Mouse (Mus musculus): Measurements from ENCODE around the gene Mettl17. TPM values are rescaled to one million over a fixed set of nuclear protein-coding genes. Genes with fewer than 3 reads are reported as not detected.
"Not testable (repeated sequence)": the region's sequence is repeated elsewhere in the genome, so short reads cannot be mapped to it uniquely, and the experiment has no call there.

The Mettl17 gene
- polyA plus RNA-seq, 1 experiment from 2014 or later = 76.0 TPM

GRCm38 (mm10) chr14:51921759-51922570 is 37.3 kb downstream of the Mettl17 start:
- H3K4me3 ChIP-seq (replicated peaks; ENCODE audit: low read length) = no peak overlapping the region
- peak; percentile 64; the same call in 1 of the 2 replicates for ATAC-seq (ENCODE audit: low FRiP score)
- H3K4me2 ChIP-seq (replicated peaks) = no peak overlapping the region
- DNase-seq (ENCODE audit: low spot score) = no peak
- H3K27ac ChIP-seq = no peak overlapping the region
- no peaks in the 10 kb centered on the region for H3K4me1 ChIP-seq (replicated peaks; ENCODE audit: control insufficient read depth, insufficient read depth, low read length)
- no peak overlapping the region for H3K9ac ChIP-seq
- H3K9me3 ChIP-seq (ENCODE audit: control insufficient read depth, low read length) = no peaks in the 10 kb centered on the region
- H3K36me3 ChIP-seq (replicated peaks; ENCODE audit: control insufficient read depth, insufficient read depth) = no peaks in the 10 kb centered on the region
- no peaks in the 10 kb centered on the region for H3K27me3 ChIP-seq (ENCODE audit: control insufficient read depth, insufficient read depth, low read length)
- 77% methylated on average over 16 of the region's 16 CpGs for WGBS

DNA sequence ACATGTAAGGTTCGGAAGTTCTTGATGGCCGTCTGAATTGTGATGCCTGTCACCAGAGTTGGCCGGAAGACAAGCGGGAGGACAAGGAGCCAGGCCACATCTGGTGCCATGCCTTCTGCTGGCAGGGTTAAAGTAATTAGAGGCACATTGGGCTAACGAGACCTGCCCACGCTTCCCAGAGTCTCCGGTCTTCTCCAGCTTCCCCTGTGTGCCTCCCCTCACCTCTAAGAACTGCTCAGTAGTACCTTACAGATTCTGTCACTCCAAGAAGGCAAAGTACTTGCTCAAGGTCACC is 37.9 kb downstream of the Mettl17 start, which contains the start of gene Rnase13:
TSS of gene Rnase13 (minus strand) at position 203 of the 295 bp plus-strand sequence.
- H3K4me1 ChIP-seq (replicated peaks; ENCODE audit: control insufficient read depth, insufficient read depth, low read length) = no peaks in the 10 kb centered on the region
- H3K4me2 ChIP-seq (replicated peaks) = no peak within 1 kb of the TSS
- no peaks in the 10 kb centered on the region for H3K36me3 ChIP-seq (replicated peaks; ENCODE audit: control insufficient read depth, insufficient read depth)
- DNase-seq (ENCODE audit: low spot score) (no peak), ATAC-seq (ENCODE audit: low FRiP score) (no peak)
- no peak within 1 kb of the TSS for H3K9ac ChIP-seq
- 79% methylated on average over 7 of the region's 7 CpGs for WGBS
- no peak within 1 kb of the TSS for H3K27ac ChIP-seq
- no peaks in the 10 kb centered on the region for H3K9me3 ChIP-seq (ENCODE audit: control insufficient read depth, low read length)
- H3K27me3 ChIP-seq (ENCODE audit: control insufficient read depth, insufficient read depth, low read length) = no peaks in the 10 kb centered on the region
- H3K4me3 ChIP-seq (replicated peaks; ENCODE audit: low read length) = no peak within 1 kb of the TSS

GRCm38 (mm10) chr14:51922910-51923309 is 38.3 kb downstream of the Mettl17 start:
- H3K4me1 ChIP-seq (replicated peaks; ENCODE audit: control insufficient read depth, insufficient read depth, low read length) = no peaks in the 10 kb centered on the region
- H3K9ac ChIP-seq = no peak overlapping the region
- no peak overlapping the region for H3K4me2 ChIP-seq (replicated peaks)
- no peaks in the 10 kb centered on the region for H3K9me3 ChIP-seq (ENCODE audit: control insufficient read depth, low read length)
- H3K27me3 ChIP-seq (ENCODE audit: control insufficient read depth, insufficient read depth, low read length) = no peaks in the 10 kb centered on the region
- no peak overlapping the region for H3K27ac ChIP-seq
- H3K36me3 ChIP-seq (replicated peaks; ENCODE audit: control insufficient read depth, insufficient read depth) = no peaks in the 10 kb centered on the region
- WGBS = 92% methylated on average over 2 of the region's 2 CpGs
- ATAC-seq (ENCODE audit: low FRiP score) = no peak
- no peak overlapping the region for H3K4me3 ChIP-seq (replicated peaks; ENCODE audit: low read length)
- no peak for DNase-seq (ENCODE audit: low spot score)

DNA sequence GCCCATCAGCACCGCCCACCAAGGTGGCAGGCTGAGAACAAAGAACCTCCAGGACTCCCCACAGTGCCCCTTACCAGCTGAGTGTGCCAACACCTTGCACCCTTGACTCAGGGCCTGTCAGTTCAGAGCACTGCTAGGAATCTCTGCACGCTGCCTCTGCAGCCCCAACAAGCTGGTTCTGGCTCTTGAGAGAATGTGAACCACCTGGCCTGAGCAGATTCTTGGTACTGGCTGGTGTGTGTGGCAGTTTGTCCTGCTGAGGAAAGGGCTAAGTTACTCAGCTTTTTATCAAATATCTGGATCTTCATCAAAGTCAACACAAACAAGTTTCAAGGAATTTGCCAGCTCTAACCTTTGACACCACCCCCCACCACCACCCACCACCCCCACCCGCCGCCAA is 38.9 kb downstream of the Mettl17 start:
- WGBS = 87% methylated on average over 4 of the region's 4 CpGs
- Histone ChIP-seq H3K4me1 (replicated peaks; ENCODE audit: control insufficient read depth, insufficient read depth, low read length) (no peaks in the 10 kb centered on the region), H3K9me3 (ENCODE audit: control insufficient read depth, low read length) (no peaks in the 10 kb centered on the region), H3K4me3 (replicated peaks; ENCODE audit: low read length) (no peak overlapping the region), H3K36me3 (replicated peaks; ENCODE audit: control insufficient read depth, insufficient read depth) (no peaks in the 10 kb centered on the region), H3K27me3 (ENCODE audit: control insufficient read depth, insufficient read depth, low read length) (no peaks in the 10 kb centered on the region), H3K27ac (no peak overlapping the region), H3K4me2 (replicated peaks) (no peak overlapping the region), H3K9ac (no peak overlapping the region)
- DNase-seq (ENCODE audit: low spot score) = no peak
- no peak for ATAC-seq (ENCODE audit: low FRiP score)

GRCm38 (mm10) chr14:51926930-51927329 is 42.3 kb downstream of the Mettl17 start:
- WGBS = 97% methylated on average over 11 of the region's 11 CpGs

DNA sequence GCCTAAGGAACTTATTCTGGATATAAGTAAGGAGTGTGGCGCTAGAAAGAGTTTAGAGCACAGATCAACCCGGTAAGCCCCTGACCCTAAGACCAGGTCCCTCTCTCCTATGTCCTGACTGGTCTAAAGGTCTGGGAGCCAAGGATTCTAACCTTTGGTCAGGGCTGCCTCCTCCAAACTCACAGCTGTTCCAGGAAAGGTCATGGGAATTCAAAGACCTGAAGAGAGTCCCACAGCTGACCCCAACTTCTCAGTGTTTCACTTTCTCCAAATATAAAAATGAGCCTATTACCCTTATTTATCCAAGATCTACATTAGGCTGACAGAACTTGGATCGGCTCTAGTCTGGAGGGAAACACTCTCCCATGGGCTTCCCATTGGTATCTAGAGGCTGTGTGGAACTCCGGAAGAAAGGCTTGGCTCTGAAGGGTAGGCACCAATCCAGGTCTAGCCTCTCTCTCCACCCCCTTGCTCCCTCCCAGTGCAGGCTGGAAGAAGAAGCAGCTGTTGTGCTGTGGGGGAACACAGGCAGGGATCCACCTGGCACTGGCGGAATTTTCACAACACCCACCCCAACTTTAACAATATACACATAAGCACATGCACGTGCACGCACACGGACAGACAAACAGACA is 44.8 kb downstream of the Mettl17 start:
- H3K4me2 ChIP-seq (replicated peaks) = no peak overlapping the region
- H3K9ac ChIP-seq = no peak overlapping the region
- H3K27me3 ChIP-seq (ENCODE audit: control insufficient read depth, insufficient read depth, low read length) = no peaks in the 10 kb centered on the region
- WGBS = 75% methylated on average over 8 of the region's 8 CpGs
- H3K36me3 ChIP-seq (replicated peaks; ENCODE audit: control insufficient read depth, insufficient read depth) = no peaks in the 10 kb centered on the region
- ATAC-seq (ENCODE audit: low FRiP score) (no peak), DNase-seq (ENCODE audit: low spot score) (no peak)
- no peak overlapping the region for H3K4me3 ChIP-seq (replicated peaks; ENCODE audit: low read length)
- no peaks in the 10 kb centered on the region for H3K9me3 ChIP-seq (ENCODE audit: control insufficient read depth, low read length)
- no peak overlapping the region for H3K27ac ChIP-seq
- H3K4me1 ChIP-seq (replicated peaks; ENCODE audit: control insufficient read depth, insufficient read depth, low read length) = no peaks in the 10 kb centered on the region

More at GRCm38 (mm10) chr14:51926930-51927329, 42.3 kb downstream of the Mettl17 start:
- not testable (repeated sequence) for H3K4me1 ChIP-seq (replicated peaks; ENCODE audit: control insufficient read depth, insufficient read depth, low read length); H3K9me3 ChIP-seq (ENCODE audit: control insufficient read depth, low read length); H3K27me3 ChIP-seq (ENCODE audit: control insufficient read depth, insufficient read depth, low read length); H3K4me2 ChIP-seq (replicated peaks); DNase-seq (ENCODE audit: low spot score); ATAC-seq (ENCODE audit: low FRiP score); H3K36me3 ChIP-seq (replicated peaks; ENCODE audit: control insufficient read depth, insufficient read depth); H3K9ac ChIP-seq; H3K27ac ChIP-seq; H3K4me3 ChIP-seq (replicated peaks; ENCODE audit: low read length)

DNA sequence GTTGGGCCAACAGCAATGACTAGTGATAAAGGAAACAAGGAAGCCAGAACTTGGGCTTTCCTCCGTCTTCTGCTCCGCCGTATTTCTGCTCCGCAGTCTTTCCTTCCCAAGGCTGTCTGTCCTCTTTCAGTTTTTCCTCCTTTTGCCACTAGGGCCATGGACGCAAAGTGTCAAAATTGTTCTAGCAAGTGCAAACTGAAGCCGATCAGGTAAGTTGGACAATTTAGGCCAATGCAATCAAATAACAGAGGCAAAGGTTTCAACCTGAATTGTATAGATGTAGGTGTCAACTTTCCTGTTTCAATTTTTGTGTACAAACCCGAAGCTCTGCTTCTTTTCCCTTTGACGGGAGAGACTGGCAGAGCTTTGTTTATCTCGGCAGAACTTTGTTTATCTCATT is 45.3 kb downstream of the Mettl17 start:
- H3K36me3 ChIP-seq (replicated peaks; ENCODE audit: control insufficient read depth, insufficient read depth) = no peaks in the 10 kb centered on the region
- WGBS = 71% methylated on average over 9 of the region's 9 CpGs
- no peak overlapping the region for H3K4me3 ChIP-seq (replicated peaks; ENCODE audit: low read length)
- no peak for ATAC-seq (ENCODE audit: low FRiP score)
- no peak for DNase-seq (ENCODE audit: low spot score)
- H3K9me3 ChIP-seq (ENCODE audit: control insufficient read depth, low read length) = no peaks in the 10 kb centered on the region
- H3K9ac ChIP-seq = no peak overlapping the region
- no peaks in the 10 kb centered on the region for H3K27me3 ChIP-seq (ENCODE audit: control insufficient read depth, insufficient read depth, low read length)
- no peak overlapping the region for H3K4me2 ChIP-seq (replicated peaks)
- H3K4me1 ChIP-seq (replicated peaks; ENCODE audit: control insufficient read depth, insufficient read depth, low read length) = no peaks in the 10 kb centered on the region
- H3K27ac ChIP-seq = no peak overlapping the region

GRCm38 (mm10) chr14:51930824-51931223 is 46.2 kb downstream of the Mettl17 start:
- H3K27ac ChIP-seq = no peak overlapping the region
- ATAC-seq (ENCODE audit: low FRiP score) = peak; percentile 75; the same call in 1 of the 2 replicates
- no peak overlapping the region for H3K4me3 ChIP-seq (replicated peaks; ENCODE audit: low read length)
- no peaks in the 10 kb centered on the region for H3K27me3 ChIP-seq (ENCODE audit: control insufficient read depth, insufficient read depth, low read length)
- H3K36me3 ChIP-seq (replicated peaks; ENCODE audit: control insufficient read depth, insufficient read depth) = no peaks in the 10 kb centered on the region
- H3K4me2 ChIP-seq (replicated peaks) = no peak overlapping the region
- H3K9ac ChIP-seq = no peak overlapping the region
- DNase-seq (ENCODE audit: low spot score) = peak; percentile 72
- no peaks in the 10 kb centered on the region for H3K4me1 ChIP-seq (replicated peaks; ENCODE audit: control insufficient read depth, insufficient read depth, low read length)
- WGBS = 35% methylated on average over 5 of the region's 5 CpGs
- H3K9me3 ChIP-seq (ENCODE audit: control insufficient read depth, low read length) = no peaks in the 10 kb centered on the region

- DNase-seq (ENCODE audit: low spot score) = no peak
- Histone ChIP-seq H3K27ac (no peak overlapping the region), H3K9ac (no peak overlapping the region), H3K4me1 (replicated peaks; ENCODE audit: control insufficient read depth, insufficient read depth, low read length) (no peaks in the 10 kb centered on the region), H3K36me3 (replicated peaks; ENCODE audit: control insufficient read depth, insufficient read depth) (no peaks in the 10 kb centered on the region), H3K4me3 (replicated peaks; ENCODE audit: low read length) (no peak overlapping the region), H3K9me3 (ENCODE audit: control insufficient read depth, low read length) (no peaks in the 10 kb centered on the region), H3K27me3 (ENCODE audit: control insufficient read depth, insufficient read depth, low read length) (no peaks in the 10 kb centered on the region), H3K4me2 (replicated peaks) (no peak overlapping the region)
- no peak for ATAC-seq (ENCODE audit: low FRiP score)
- 84% methylated on average over 10 of the region's 10 CpGs for WGBS
Measured at GRCm38 (mm10) chr14:51932092-51933020, 47.7 kb downstream of the Mettl17 start.
